Mouse (Mus musculus): ENCODE measurements at regions not wholly inside any gene's neighbourhood (a gene's known extent, or its start where the extent isn't known, plus 50 kb on each side); places are given as distances from the start of the nearest gene placed in this dataset.

DNA sequence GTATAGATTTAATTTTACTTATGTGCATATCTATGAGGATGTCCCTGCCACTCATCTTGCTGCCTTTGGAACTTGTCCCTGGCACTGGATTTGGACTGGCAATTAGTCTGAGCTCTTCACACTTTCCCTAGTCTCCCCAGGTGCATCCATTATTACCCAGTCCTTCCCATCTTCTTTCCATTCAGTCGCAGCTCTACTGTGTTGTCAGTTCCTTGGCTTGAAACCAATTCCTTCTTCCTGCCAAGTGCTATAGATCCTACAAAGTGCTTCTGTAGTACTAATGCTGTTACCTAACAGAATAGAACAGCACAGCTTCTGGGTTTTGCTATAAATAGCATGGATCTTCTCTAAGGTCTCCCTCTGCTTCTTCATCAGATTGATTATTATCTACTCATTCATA is 228.0 kb upstream of the Ppfia2 start:
- H3K4me1 ChIP-seq (replicated peaks; ENCODE audit: control insufficient read depth, insufficient read depth, low read length): no peaks in the 10 kb centered on the region; the same call in 1 of the 2 replicates
- no peaks in the 10 kb centered on the region for H3K9me3 ChIP-seq (ENCODE audit: control insufficient read depth, low read length)
- WGBS: 27% methylated on average over 1 of the region's 1 CpGs
- no peaks in the 10 kb centered on the region for H3K27me3 ChIP-seq (replicated peaks; ENCODE audit: control insufficient read depth, insufficient read depth, low read length)
- H3K4me2 ChIP-seq (ENCODE audit: low read length): no peak overlapping the region
- no peak overlapping the region for H3K27ac ChIP-seq (ENCODE audit: low read length)
- H3K9ac ChIP-seq (replicated peaks; ENCODE audit: low read depth, low read length): no peak overlapping the region
- no peak overlapping the region for H3K4me3 ChIP-seq (replicated peaks; ENCODE audit: low read length)
- peak; percentile 87 for ATAC-seq
- no peaks in the 10 kb centered on the region for H3K36me3 ChIP-seq (ENCODE audit: control insufficient read depth, insufficient read depth)

DNA sequence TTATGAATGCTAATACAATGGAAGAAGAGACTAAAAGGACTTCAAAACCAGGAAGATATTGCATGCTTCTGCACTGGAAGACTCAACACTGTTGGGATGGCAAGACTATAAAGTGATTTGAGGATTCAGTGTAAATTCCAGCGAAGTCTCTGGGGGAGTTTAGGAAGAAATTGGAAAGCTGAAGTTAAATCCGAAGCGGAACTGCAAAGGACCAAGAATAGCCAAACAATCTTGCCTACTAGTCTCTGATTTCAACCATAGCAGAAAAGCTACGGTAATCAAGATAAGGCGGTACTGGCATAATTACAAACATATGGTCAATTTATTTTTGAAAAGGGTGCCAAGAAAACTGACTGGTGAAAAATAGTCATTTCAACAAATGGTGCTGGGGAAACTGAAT is 216.0 kb upstream of the Ppfia2 start:
- H3K4me2 ChIP-seq (ENCODE audit: low read length): no peak overlapping the region
- no peak overlapping the region for H3K4me3 ChIP-seq (replicated peaks; ENCODE audit: low read length)
- H3K9ac ChIP-seq (replicated peaks; ENCODE audit: low read depth, low read length): no peak overlapping the region
- H3K36me3 ChIP-seq (ENCODE audit: control insufficient read depth, insufficient read depth): no peaks in the 10 kb centered on the region
- H3K4me1 ChIP-seq (replicated peaks; ENCODE audit: control insufficient read depth, insufficient read depth, low read length): no peaks in the 10 kb centered on the region
- no peaks in the 10 kb centered on the region for H3K27me3 ChIP-seq (replicated peaks; ENCODE audit: control insufficient read depth, insufficient read depth, low read length)
- H3K27ac ChIP-seq (ENCODE audit: low read length): no peak overlapping the region
- 54% methylated on average over 5 of the region's 5 CpGs for WGBS
- ATAC-seq: no peak
- no peaks in the 10 kb centered on the region for H3K9me3 ChIP-seq (ENCODE audit: control insufficient read depth, low read length)

DNA sequence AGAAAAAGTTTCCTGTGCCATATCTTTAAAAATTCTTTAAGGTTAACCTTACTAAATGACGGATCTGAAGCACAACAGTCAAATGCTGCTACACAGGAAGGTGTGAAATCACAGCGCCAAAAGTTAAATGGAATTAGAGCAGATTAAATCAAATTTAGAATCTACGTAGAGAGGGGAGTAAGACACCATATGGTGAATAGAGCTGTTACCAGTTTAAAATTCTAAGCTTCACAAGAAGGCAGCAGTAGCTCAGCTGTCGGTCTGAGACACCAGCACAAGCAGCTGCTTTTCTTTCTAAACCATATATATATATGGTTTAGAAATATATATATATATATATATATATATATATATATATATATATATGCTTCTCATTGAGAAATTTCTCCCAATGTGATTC is 210.3 kb upstream of the Ppfia2 start:
- WGBS: 48% methylated on average over 4 of the region's 4 CpGs
- H3K27me3 ChIP-seq (replicated peaks; ENCODE audit: control insufficient read depth, insufficient read depth, low read length): no peaks in the 10 kb centered on the region
- no peaks in the 10 kb centered on the region for H3K9me3 ChIP-seq (ENCODE audit: control insufficient read depth, low read length)
- H3K36me3 ChIP-seq (ENCODE audit: control insufficient read depth, insufficient read depth): no peaks in the 10 kb centered on the region
- H3K27ac ChIP-seq (ENCODE audit: low read length): no peak overlapping the region
- H3K4me2 ChIP-seq (ENCODE audit: low read length): no peak overlapping the region
- peak; percentile 84 for ATAC-seq
- no peak overlapping the region for H3K9ac ChIP-seq (replicated peaks; ENCODE audit: low read depth, low read length)
- no peaks in the 10 kb centered on the region for H3K4me1 ChIP-seq (replicated peaks; ENCODE audit: control insufficient read depth, insufficient read depth, low read length)
- H3K4me3 ChIP-seq (replicated peaks; ENCODE audit: low read length): no peak overlapping the region

DNA sequence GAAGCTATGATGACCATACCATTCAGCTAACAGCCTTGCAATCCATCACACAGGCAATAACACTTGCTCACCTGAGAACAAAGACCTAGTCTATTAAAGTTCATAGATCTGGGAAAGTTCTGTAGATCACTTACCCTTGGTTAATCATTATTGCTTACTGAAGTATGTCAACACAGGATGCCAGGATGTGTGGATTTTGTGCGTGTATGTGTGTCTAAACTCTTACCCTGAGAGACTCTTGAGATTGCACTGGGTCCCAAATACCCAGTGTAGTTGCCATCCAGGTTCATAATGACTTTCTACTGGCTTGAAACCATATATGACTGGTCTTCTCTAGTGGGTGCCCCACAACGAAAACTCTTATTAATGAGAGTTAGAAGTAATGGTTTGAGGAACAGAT is 196.8 kb upstream of the Ppfia2 start:
- no peak overlapping the region for H3K9ac ChIP-seq (replicated peaks; ENCODE audit: low read depth, low read length)
- no peak for ATAC-seq

DNA sequence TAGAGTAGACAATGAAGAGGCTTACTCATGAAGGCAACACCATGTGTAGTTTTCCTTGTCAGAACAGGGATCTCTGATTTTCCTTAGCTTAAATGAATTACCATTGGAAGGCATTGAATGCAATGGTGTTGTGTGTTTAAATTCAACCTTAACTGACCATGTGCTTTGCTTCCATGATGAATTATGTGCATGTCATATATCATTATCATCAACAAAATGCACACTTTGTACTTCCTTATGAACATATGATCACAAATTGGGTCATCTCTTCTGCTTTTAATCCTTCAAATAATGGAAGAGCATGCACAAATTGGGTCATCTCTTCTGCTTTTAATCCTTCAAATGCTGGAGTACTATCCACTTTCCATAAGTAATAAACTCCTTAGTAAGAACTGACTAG is 180.2 kb upstream of the Ppfia2 start:
- H3K9ac ChIP-seq (replicated peaks; ENCODE audit: low read depth, low read length): no peak overlapping the region
- no peaks in the 10 kb centered on the region for H3K4me1 ChIP-seq (replicated peaks; ENCODE audit: control insufficient read depth, insufficient read depth, low read length)
- no peak for ATAC-seq
- no peak overlapping the region for H3K27ac ChIP-seq (ENCODE audit: low read length)
- H3K36me3 ChIP-seq (ENCODE audit: control insufficient read depth, insufficient read depth): no peaks in the 10 kb centered on the region
- H3K9me3 ChIP-seq (ENCODE audit: control insufficient read depth, low read length): no peaks in the 10 kb centered on the region
- no peak overlapping the region for H3K4me2 ChIP-seq (ENCODE audit: low read length)
- no peaks in the 10 kb centered on the region for H3K27me3 ChIP-seq (replicated peaks; ENCODE audit: control insufficient read depth, insufficient read depth, low read length)
- H3K4me3 ChIP-seq (replicated peaks; ENCODE audit: low read length): no peak overlapping the region

More for the DNA sequence above, 196.8 kb upstream of the Ppfia2 start:
- Histone ChIP-seq H3K27me3 (replicated peaks; ENCODE audit: control insufficient read depth, insufficient read depth, low read length) (no peaks in the 10 kb centered on the region), H3K9me3 (ENCODE audit: control insufficient read depth, low read length) (no peaks in the 10 kb centered on the region), H3K4me2 (ENCODE audit: low read length) (no peak overlapping the region), H3K27ac (ENCODE audit: low read length) (no peak overlapping the region), H3K4me3 (replicated peaks; ENCODE audit: low read length) (no peak overlapping the region), H3K36me3 (ENCODE audit: control insufficient read depth, insufficient read depth) (no peaks in the 10 kb centered on the region), H3K4me1 (replicated peaks; ENCODE audit: control insufficient read depth, insufficient read depth, low read length) (no peaks in the 10 kb centered on the region)
- WGBS: 83% methylated on average over 2 of the region's 2 CpGs

DNA sequence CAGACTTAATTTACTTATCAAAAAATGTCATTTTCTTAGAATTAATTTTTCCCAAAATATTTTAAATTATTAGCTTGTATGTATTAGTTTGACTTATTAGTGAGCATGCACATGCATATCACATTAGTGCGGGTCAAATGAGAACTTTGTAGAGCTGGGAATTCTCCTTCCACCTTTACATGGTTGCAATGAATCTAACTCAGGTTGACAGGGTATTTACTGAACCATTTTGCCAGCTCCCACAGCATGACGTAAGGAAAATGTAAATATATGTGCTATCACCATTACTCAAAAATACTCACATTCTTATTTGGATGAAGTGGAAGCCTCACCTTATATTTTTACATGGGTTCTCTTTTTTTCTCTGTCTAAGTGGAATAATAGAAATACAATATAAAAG is 179.4 kb upstream of the Ppfia2 start:
- ATAC-seq: no peak
- Histone ChIP-seq H3K27ac (ENCODE audit: low read length) (no peak overlapping the region), H3K4me3 (replicated peaks; ENCODE audit: low read length) (no peak overlapping the region), H3K4me2 (ENCODE audit: low read length) (no peak overlapping the region), H3K4me1 (replicated peaks; ENCODE audit: control insufficient read depth, insufficient read depth, low read length) (no peaks in the 10 kb centered on the region), H3K9me3 (ENCODE audit: control insufficient read depth, low read length) (no peaks in the 10 kb centered on the region), H3K27me3 (replicated peaks; ENCODE audit: control insufficient read depth, insufficient read depth, low read length) (no peaks in the 10 kb centered on the region), H3K36me3 (ENCODE audit: control insufficient read depth, insufficient read depth) (no peaks in the 10 kb centered on the region), H3K9ac (replicated peaks; ENCODE audit: low read depth, low read length) (no peak overlapping the region)
- 84% methylated on average over 2 of the region's 2 CpGs for WGBS

DNA sequence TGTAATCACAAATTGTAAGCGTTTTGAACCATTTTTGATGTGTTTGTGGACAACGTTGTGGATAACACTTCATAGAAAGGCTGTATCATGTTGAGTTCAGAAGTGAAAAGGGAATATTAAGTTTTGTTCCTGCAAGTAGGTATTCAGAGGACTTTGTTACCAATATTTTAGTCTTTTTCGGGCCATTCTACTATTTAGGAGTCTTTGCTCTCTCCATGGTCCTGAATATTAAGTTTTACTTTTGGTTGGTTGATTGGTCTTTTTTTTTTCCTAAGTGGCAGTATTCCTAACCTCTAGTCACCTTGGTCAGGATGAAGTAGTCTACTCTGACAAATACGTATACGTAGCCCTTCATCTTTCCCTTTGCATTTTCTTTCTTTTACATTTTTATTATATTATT is 174.6 kb upstream of the Ppfia2 start:
- Histone ChIP-seq H3K9me3 (ENCODE audit: control insufficient read depth, low read length) (no peaks in the 10 kb centered on the region), H3K36me3 (ENCODE audit: control insufficient read depth, insufficient read depth) (no peaks in the 10 kb centered on the region), H3K4me2 (ENCODE audit: low read length) (no peak overlapping the region), H3K9ac (replicated peaks; ENCODE audit: low read depth, low read length) (no peak overlapping the region), H3K27me3 (replicated peaks; ENCODE audit: control insufficient read depth, insufficient read depth, low read length) (no peaks in the 10 kb centered on the region), H3K4me1 (replicated peaks; ENCODE audit: control insufficient read depth, insufficient read depth, low read length) (no peaks in the 10 kb centered on the region), H3K27ac (ENCODE audit: low read length) (no peak overlapping the region), H3K4me3 (replicated peaks; ENCODE audit: low read length) (no peak overlapping the region)
- 83% methylated on average over 5 of the region's 5 CpGs for WGBS
- ATAC-seq: no peak

DNA sequence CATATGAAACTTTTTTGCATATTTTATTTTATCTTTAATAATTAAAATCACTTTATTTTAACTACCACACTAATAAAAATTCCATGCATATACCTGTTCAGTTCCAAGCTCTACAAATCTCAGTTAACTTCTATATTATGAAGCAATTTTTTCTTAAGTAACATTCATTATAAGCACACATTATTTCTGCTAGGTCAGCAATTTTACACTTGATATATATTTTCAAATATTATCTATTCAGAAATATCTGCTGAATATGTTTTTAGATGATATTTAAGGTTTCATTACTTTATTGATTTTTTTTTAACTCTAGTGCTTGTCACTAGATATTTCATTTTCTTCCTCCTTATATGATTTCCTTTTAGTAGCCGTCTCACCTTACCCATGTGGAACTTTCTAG is 135.0 kb upstream of the Ppfia2 start:
- no peaks in the 10 kb centered on the region for H3K4me1 ChIP-seq (replicated peaks; ENCODE audit: control insufficient read depth, insufficient read depth, low read length)
- H3K27ac ChIP-seq (ENCODE audit: low read length): no peak overlapping the region
- no peaks in the 10 kb centered on the region for H3K27me3 ChIP-seq (replicated peaks; ENCODE audit: control insufficient read depth, insufficient read depth, low read length)
- WGBS: 93% methylated on average over 1 of the region's 1 CpGs
- no peak for ATAC-seq
- no peaks in the 10 kb centered on the region for H3K9me3 ChIP-seq (ENCODE audit: control insufficient read depth, low read length)
- H3K36me3 ChIP-seq (ENCODE audit: control insufficient read depth, insufficient read depth): no peaks in the 10 kb centered on the region
- H3K4me2 ChIP-seq (ENCODE audit: low read length): no peak overlapping the region
- H3K9ac ChIP-seq (replicated peaks; ENCODE audit: low read depth, low read length): no peak overlapping the region
- no peak overlapping the region for H3K4me3 ChIP-seq (replicated peaks; ENCODE audit: low read length)

DNA sequence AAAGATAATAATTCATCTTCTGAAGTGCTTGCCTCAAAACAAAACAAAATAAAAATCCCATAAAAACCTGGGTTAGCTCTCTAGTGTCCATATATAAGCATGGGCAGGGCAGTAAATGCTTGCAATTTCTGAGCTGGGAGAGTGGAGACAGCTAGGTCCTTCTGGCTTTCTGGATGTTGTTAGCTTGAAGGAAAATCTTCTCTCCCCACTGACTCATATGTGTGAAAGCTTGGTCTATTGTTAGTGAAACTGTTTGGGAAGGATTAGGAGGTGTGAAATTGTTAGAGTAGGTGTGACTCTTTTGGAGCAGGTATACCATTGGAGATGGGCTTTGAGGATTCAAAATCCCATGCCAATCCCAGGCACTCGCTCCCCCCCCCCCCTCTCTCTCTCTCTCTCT is 118.5 kb upstream of the Ppfia2 start:
- Histone ChIP-seq H3K36me3 (ENCODE audit: control insufficient read depth, insufficient read depth) (no peaks in the 10 kb centered on the region), H3K27me3 (replicated peaks; ENCODE audit: control insufficient read depth, insufficient read depth, low read length) (no peaks in the 10 kb centered on the region), H3K27ac (ENCODE audit: low read length) (no peak overlapping the region), H3K9me3 (ENCODE audit: control insufficient read depth, low read length) (no peaks in the 10 kb centered on the region), H3K9ac (replicated peaks; ENCODE audit: low read depth, low read length) (no peak overlapping the region), H3K4me1 (replicated peaks; ENCODE audit: control insufficient read depth, insufficient read depth, low read length) (no peaks in the 10 kb centered on the region), H3K4me2 (ENCODE audit: low read length) (no peak overlapping the region), H3K4me3 (replicated peaks; ENCODE audit: low read length) (no peak overlapping the region)
- no CpG with 5 or more reads among the region's 1 CpGs for WGBS
- ATAC-seq: no peak

DNA sequence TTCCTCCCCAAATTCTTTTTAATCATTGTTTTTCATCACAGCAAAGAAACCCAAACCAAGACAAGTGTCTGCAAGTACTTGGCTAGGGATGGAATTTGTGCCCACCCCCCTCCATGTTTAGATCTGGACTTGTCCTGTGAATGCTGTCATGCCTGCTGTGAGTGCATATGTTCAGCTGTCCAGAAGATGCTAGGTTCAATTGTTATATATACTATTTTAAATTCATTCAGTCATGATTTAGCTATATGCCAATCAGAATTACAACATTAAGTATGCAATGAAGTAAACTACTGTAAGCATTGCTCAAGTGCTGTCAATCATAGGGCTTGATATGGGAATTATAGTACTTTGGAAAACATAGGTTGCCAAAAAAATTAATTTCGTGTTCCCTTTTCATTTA is 94.5 kb upstream of the Ppfia2 start:
- Histone ChIP-seq H3K27ac (ENCODE audit: low read length) (no peak overlapping the region; the same call in 1 of the 2 replicates), H3K9ac (replicated peaks; ENCODE audit: low read depth, low read length) (no peak overlapping the region), H3K27me3 (replicated peaks; ENCODE audit: control insufficient read depth, insufficient read depth, low read length) (no peaks in the 10 kb centered on the region), H3K4me3 (replicated peaks; ENCODE audit: low read length) (no peak overlapping the region), H3K4me1 (replicated peaks; ENCODE audit: control insufficient read depth, insufficient read depth, low read length) (no peaks in the 10 kb centered on the region), H3K4me2 (ENCODE audit: low read length) (no peak overlapping the region), H3K9me3 (ENCODE audit: control insufficient read depth, low read length) (no peaks in the 10 kb centered on the region), H3K36me3 (ENCODE audit: control insufficient read depth, insufficient read depth) (no peaks in the 10 kb centered on the region)
- ATAC-seq: peak; percentile 93
- 58% methylated on average over 1 of the region's 1 CpGs for WGBS
